Mouse (Mus musculus): ENCODE results near the gene BC052040.
A peak's percentile ranks its signal among the peaks of the same experiment; 100 is the strongest.

DNA sequence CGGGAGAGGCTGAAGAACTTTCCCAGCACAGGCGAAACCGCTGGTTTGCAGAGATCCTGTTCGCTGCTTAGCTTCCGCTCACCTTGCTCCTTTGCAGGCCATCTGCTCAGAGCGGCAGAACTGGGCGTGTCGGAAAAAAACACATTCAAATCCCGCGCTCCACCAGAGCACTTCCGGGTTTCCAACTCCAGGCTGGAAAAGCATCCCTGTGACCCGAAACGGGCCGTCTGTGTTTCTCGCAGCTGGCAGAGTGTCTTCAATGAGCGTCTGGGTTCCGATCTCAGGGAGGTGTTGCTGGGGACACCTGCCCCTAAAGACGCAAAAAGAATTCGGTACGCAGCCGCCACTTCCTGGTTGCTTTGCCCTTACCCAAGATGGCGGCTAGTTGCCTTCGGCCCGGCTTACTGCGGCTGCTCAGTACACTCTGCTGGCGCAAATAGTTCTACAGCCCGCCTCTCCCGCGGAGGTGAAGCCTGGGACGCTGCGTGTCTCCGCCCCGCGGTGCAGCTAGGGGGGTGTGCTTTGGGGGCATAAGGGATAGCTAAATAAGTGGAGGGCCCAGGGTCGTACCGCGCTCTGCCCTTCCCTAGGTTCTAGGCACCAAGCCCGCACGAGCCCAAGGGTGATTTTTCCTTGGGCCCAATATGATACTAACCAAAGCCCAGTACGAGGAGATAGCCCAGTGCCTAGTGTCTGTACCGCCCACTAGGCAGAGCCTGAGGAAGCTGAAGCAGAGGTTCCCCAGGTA is at the start of gene BC052040:
- TF ChIP-seq CTCF (IDR thresholded peaks at IDR 0.05; ENCODE audit: control insufficient read depth, insufficient read depth, insufficient read length) (no peak), FOSL1 (IDR thresholded peaks at IDR 0.05; ENCODE audit: insufficient read depth, low read length, poor library complexity, severe bottlenecking) (no peak), MYOG (IDR thresholded peaks at IDR 0.05; ENCODE audit: control insufficient read depth, extremely low read depth, insufficient read length) (no peak), USF1 (IDR thresholded peaks at IDR 0.05; ENCODE audit: low read depth) (no peak), MAX (IDR thresholded peaks at IDR 0.05) (peak; percentile 87), MYOD1 (IDR thresholded peaks at IDR 0.05; ENCODE audit: control insufficient read depth, insufficient read length, low read depth) (no peak)
